Mouse (Mus musculus) intestine, postnatal 0 days (tissue): ENCODE measurements around the gene Fam117b. TPM values are rescaled to one million over a fixed set of nuclear protein-coding genes. Genes with fewer than 3 reads are reported as not detected.

Experiments
- ATAC-seq: fragments of 200-750 bp; cut with Nextera tagmentation; 2 replicates; pipeline ENCODE4 v1.8.0; 2017; ENCODE audit warnings: mild to moderate bottlenecking, moderate TSS enrichment, moderate library complexity
- H3K27ac ChIP-seq: fragments of 300-500 bp; sonication (generic); 2 replicates; pipeline ENCODE4 v1.5.1; 2014; ENCODE audit warnings: mild to moderate bottlenecking, low read depth, low read length, moderate library complexity
- H3K27me3 ChIP-seq: fragments of 300-500 bp; sonication (generic); replicated peaks from 2 replicates; pipeline ENCODE4 v1.6.1; 2014; ENCODE audit warnings: low read length, mixed read lengths; ENCODE audit not compliant: control insufficient read depth, insufficient read depth
- H3K36me3 ChIP-seq: fragments of 300-500 bp; sonication (generic); 2 replicates; pipeline ENCODE4 v1.6.1; 2014; ENCODE audit warnings: mild to moderate bottlenecking, moderate library complexity; ENCODE audit not compliant: control insufficient read depth, insufficient read depth
- H3K4me1 ChIP-seq: fragments of 300-500 bp; sonication (generic); replicated peaks from 2 replicates; pipeline ENCODE4 v1.6.1; 2014; ENCODE audit warnings: antibody characterized with exemption, low read length, mixed read lengths; ENCODE audit not compliant: control insufficient read depth, insufficient read depth
- H3K4me2 ChIP-seq: fragments of 300-500 bp; sonication (generic); replicated peaks from 2 replicates; pipeline ENCODE4 v1.6.1; 2014; ENCODE audit warnings: low read depth, mild to moderate bottlenecking, moderate library complexity
- H3K4me3 ChIP-seq: fragments of 300-500 bp; sonication (generic); 2 replicates; pipeline ENCODE4 v1.5.1; 2014; ENCODE audit warnings: low read depth, low read length
- H3K9ac ChIP-seq: fragments of 300-500 bp; sonication (generic); 2 replicates; pipeline ENCODE4 v1.6.1; 2014; ENCODE audit warnings: mild to moderate bottlenecking, low read depth, low read length
- H3K9me3 ChIP-seq: fragments of 300-500 bp; sonication (generic); 2 replicates; pipeline ENCODE4 v1.6.1; 2016; ENCODE audit warnings: mixed run types; ENCODE audit not compliant: control insufficient read depth
- CTCF ChIP-seq: sonication (generic); IDR thresholded peaks from 2 replicates; pipeline ENCODE4 v1.5.1; 2016; ENCODE audit warnings: low read depth, mild to moderate bottlenecking, control low read depth, antibody characterized with exemption, moderate library complexity
- WGBS: fragments of 180-500 bp; shearing (Covaris S2); extraction: QIAGEN DNeasy Blood & Tissue Kit; methylation state at CpG from one replicate; pipeline ENCODE4 v1.1.7; 2014; 5-methylcytosine and 5-hydroxymethylcytosine counted together
- polyA plus RNA-seq: library from polyadenylated mRNA; unstranded; fragments of >200 nt; fragmentation: Nextera tagmentation; extraction: Ambion mirVana; gene quantifications from 2 replicates; pipeline ENCODE4 v1.2.1, GENCODE M21; 2015

Fam117b gene
- polyA plus RNA-seq, 1 experiment from 2014 or later, result 3.7 TPM

GRCm38 (mm10) chr1:59907700-59908099 is 5.1 kb upstream of the Fam117b start:
- no peak overlapping the region for H3K27ac ChIP-seq
- 24% methylated on average over 2 of the region's 2 CpGs for WGBS
- no peaks in the 10 kb centered on the region for H3K9me3 ChIP-seq
- H3K27me3 ChIP-seq, result no peaks in the 10 kb centered on the region
- no peaks in the 10 kb centered on the region for H3K36me3 ChIP-seq
- no peak overlapping the region for H3K4me2 ChIP-seq
- ATAC-seq, result no peak
- H3K4me1 ChIP-seq, result 0 out of 2 replicates have a peak, but pooled peaks cover 3% of the 10 kb centered on the region
- H3K9ac ChIP-seq, result no peak overlapping the region
- TF ChIP-seq CTCF, result no peak
- no peak overlapping the region for H3K4me3 ChIP-seq

- H3K27me3 ChIP-seq, result no peaks in the 10 kb centered on the region
- peaks cover 7% of the 10 kb centered on the region; the same call in 1 of the 2 replicates for H3K4me1 ChIP-seq
- WGBS, result 97% methylated on average over 1 of the region's 1 CpGs
- no peaks in the 10 kb centered on the region for H3K36me3 ChIP-seq
- no peak overlapping the region for H3K4me3 ChIP-seq
- no peak for TF ChIP-seq CTCF
- H3K9ac ChIP-seq, result no peak overlapping the region
- H3K9me3 ChIP-seq, result no peaks in the 10 kb centered on the region
- no peak overlapping the region for H3K4me2 ChIP-seq
- ATAC-seq, result no peak
- H3K27ac ChIP-seq, result no peak overlapping the region
Measured at GRCm38 (mm10) chr1:59910941-59911340, 1.9 kb upstream of the Fam117b start.

- Histone ChIP-seq H3K27me3 (no peaks in the 10 kb centered on the region), H3K4me2 (peak overlapping the region; percentile 87), H3K9me3 (no peaks in the 10 kb centered on the region), H3K4me1 (peaks cover 8% of the 10 kb centered on the region; the same call in 1 of the 2 replicates), H3K27ac (peak overlapping the region; percentile 93), H3K4me3 (peak overlapping the region; percentile 98), H3K36me3 (no peaks in the 10 kb centered on the region), H3K9ac (peak overlapping the region; percentile 95)
- TF ChIP-seq CTCF, result peak; percentile 30
- under 1% methylated on average over 83 of the region's 98 CpGs for WGBS
- peak; percentile 49 for ATAC-seq
Measured at GRCm38 (mm10) chr1:59913195-59913868, 526 bp downstream of the Fam117b start.

- peaks cover 8% of the 10 kb centered on the region; the same call in 1 of the 2 replicates for H3K4me1 ChIP-seq
- peak overlapping the region; percentile 87 for H3K4me2 ChIP-seq
- H3K9ac ChIP-seq, result peak overlapping the region; percentile 95
- peak overlapping the region; percentile 93 for H3K27ac ChIP-seq
- no peaks in the 10 kb centered on the region for H3K36me3 ChIP-seq
- H3K4me3 ChIP-seq, result peak overlapping the region; percentile 98
- H3K27me3 ChIP-seq, result no peaks in the 10 kb centered on the region
- H3K9me3 ChIP-seq, result no peaks in the 10 kb centered on the region
- no peak for ATAC-seq
- 4% methylated on average over 12 of the region's 12 CpGs for WGBS
- TF ChIP-seq CTCF, result no peak
Measured at GRCm38 (mm10) chr1:59913869-59914225, 1.0 kb downstream of the Fam117b start.

- no peak overlapping the region for H3K27ac ChIP-seq
- TF ChIP-seq CTCF, result no peak
- no peak for ATAC-seq
- peaks cover 8% of the 10 kb centered on the region; the same call in 1 of the 2 replicates for H3K4me1 ChIP-seq
- H3K4me2 ChIP-seq, result peak overlapping the region; percentile 87
- WGBS, result 30% methylated on average over 3 of the region's 3 CpGs
- H3K9me3 ChIP-seq, result no peaks in the 10 kb centered on the region
- H3K27me3 ChIP-seq, result no peaks in the 10 kb centered on the region
- no peak overlapping the region for H3K9ac ChIP-seq
- no peaks in the 10 kb centered on the region for H3K36me3 ChIP-seq
- no peak overlapping the region; the same call in 1 of the 2 replicates for H3K4me3 ChIP-seq
Measured at GRCm38 (mm10) chr1:59914799-59915198, 2.0 kb downstream of the Fam117b start.

- Histone ChIP-seq H3K27me3 (no peaks in the 10 kb centered on the region), H3K4me3 (no peak overlapping the region), H3K4me1 (peaks cover 8% of the 10 kb centered on the region; the same call in 1 of the 2 replicates), H3K4me2 (peak overlapping the region; percentile 21; the same call in 1 of the 2 replicates), H3K9ac (no peak overlapping the region), H3K27ac (no peak overlapping the region), H3K9me3 (no peaks in the 10 kb centered on the region), H3K36me3 (no peaks in the 10 kb centered on the region)
- ATAC-seq, result no peak
- TF ChIP-seq CTCF, result no peak
- 66% methylated on average over 10 of the region's 10 CpGs for WGBS
Measured at GRCm38 (mm10) chr1:59915843-59916610, 3.2 kb downstream of the Fam117b start.
